Mouse (Mus musculus) lung, postnatal 10 days (tissue): ENCODE measurements at regions not wholly inside any gene's neighbourhood (a gene's known extent, or its start where the extent isn't known, plus 50 kb on each side); places are given as distances from the start of the nearest gene placed in this dataset.

Experiments used
- DNase-seq: peaks from one replicate; pipeline ENCODE4 v3.0.0; 2021

- no peak for DNase-seq
These were observed 136.1 kb upstream of the Jun start for GRCm38 (mm10) chr4:95188107-95188506.

- no peak for DNase-seq
These were observed 139.8 kb upstream of the Jun start for GRCm38 (mm10) chr4:95191654-95192406.

GRCm38 (mm10) chr4:95192562-95192961, 140.5 kb upstream of the Jun start:
- DNase-seq: no peak

GRCm38 (mm10) chr4:95193028-95193427, 141.0 kb upstream of the Jun start:
- DNase-seq: peak; percentile 85

- DNase-seq: no peak
These were observed 141.5 kb upstream of the Jun start for GRCm38 (mm10) chr4:95193473-95193872.

- no peak for DNase-seq
These were observed 142.8 kb upstream of the Jun start for GRCm38 (mm10) chr4:95194621-95195455.

- no peak for DNase-seq
These were observed 144.1 kb upstream of the Jun start for GRCm38 (mm10) chr4:95196106-95196505.

- DNase-seq: no peak
These were observed 145.2 kb upstream of the Jun start for GRCm38 (mm10) chr4:95197077-95197711.

- DNase-seq: no peak
These were observed 147.4 kb upstream of the Jun start for GRCm38 (mm10) chr4:95199394-95199793.

GRCm38 (mm10) chr4:95200130-95200529, 148.1 kb upstream of the Jun start:
- DNase-seq: no peak

GRCm38 (mm10) chr4:95202478-95202877, 150.5 kb upstream of the Jun start:
- DNase-seq: no peak

- no peak for DNase-seq
These were observed 151.6 kb upstream of the Jun start for GRCm38 (mm10) chr4:95203577-95203976.

- DNase-seq: no peak
These were observed 153.3 kb upstream of the Jun start for GRCm38 (mm10) chr4:95205372-95205771.

- no peak for DNase-seq
These were observed 155.8 kb upstream of the Jun start for GRCm38 (mm10) chr4:95207783-95208182.

GRCm38 (mm10) chr4:95208827-95209226, 156.8 kb upstream of the Jun start:
- no peak for DNase-seq

GRCm38 (mm10) chr4:95209322-95210119, 157.5 kb upstream of the Jun start:
- no peak for DNase-seq

GRCm38 (mm10) chr4:95212561-95212960, 160.5 kb upstream of the Jun start:
- no peak for DNase-seq

- DNase-seq: no peak
These were observed 161.0 kb upstream of the Jun start for GRCm38 (mm10) chr4:95213026-95213425.

GRCm38 (mm10) chr4:95214026-95214425, 162.0 kb upstream of the Jun start:
- no peak for DNase-seq

GRCm38 (mm10) chr4:95215187-95215586, 163.2 kb upstream of the Jun start:
- no peak for DNase-seq

- no peak for DNase-seq
These were observed 178.4 kb upstream of the Jun start for GRCm38 (mm10) chr4:95230461-95230860.

- DNase-seq: no peak
These were observed 181.0 kb upstream of the Jun start for GRCm38 (mm10) chr4:95233034-95233433.

- peak; percentile 19 for DNase-seq
These were observed 182.1 kb upstream of the Jun start for GRCm38 (mm10) chr4:95234030-95234555.
